Comparison of ENCODE assay signal across 17 mouse cellular contexts in genomic region chr12:8365905-8366576, GRCm38 (mm10). TPM values are rescaled to one million over a fixed set of nuclear protein-coding genes. Genes with fewer than 3 reads are reported as not detected.
DNase-seq lines count a peak whose midpoint lies in the region; ATAC-seq and TF ChIP-seq lines count a peak whose summit lies in the region.
"Had no signal": no experiment of that assay in that cellular context is flagged by ENCODE, and none has a peak within 500 bp of the region (broad histone marks: within the 10 kb centered on the region; RNA-seq: fewer than 3 reads in every experiment).

No protein-coding gene starts in this region.

- TF ChIP-seq EP300 in stomach, postnatal 0 days (optimal IDR thresholded peaks at IDR 0.05), result no peak

- no peak overlapping the region for H3K4me3 ChIP-seq in intestine, embryonic 15.5 days (replicated peaks)
- no peak overlapping the region for H3K4me3 ChIP-seq in intestine, embryonic 16.5 days (ENCODE audit: low read length)
- H3K4me3 ChIP-seq in lung, embryonic 16.5 days (ENCODE audit: low read length), result no peak overlapping the region
- H3K4me3 ChIP-seq in neural tube, embryonic 11.5 days (ENCODE audit: low read depth, low read length), result no peak overlapping the region
- H3K4me3 ChIP-seq in neural tube, embryonic 15.5 days (replicated peaks), result no peak overlapping the region
- no peak overlapping the region for H3K4me3 ChIP-seq in stomach, postnatal 0 days (ENCODE audit: low read depth, low read length)
- H3K4me3 ChIP-seq: forebrain, embryonic 15.5 days; heart, embryonic 10.5 days; heart, embryonic 13.5 days; hindbrain, embryonic 12.5 days; hindbrain, embryonic 15.5 days had no signal

- 63% methylated on average over 5 of the region's 5 CpGs for WGBS in intestine, embryonic 15.5 days
- 61% methylated on average over 5 of the region's 5 CpGs for WGBS in intestine, embryonic 16.5 days
- WGBS in lung, embryonic 16.5 days, result 67% methylated on average over 5 of the region's 5 CpGs
- 83% methylated on average over 5 of the region's 5 CpGs for WGBS in neural tube, embryonic 11.5 days
- 85% methylated on average over 5 of the region's 5 CpGs for WGBS in neural tube, embryonic 15.5 days
- 55% methylated on average over 5 of the region's 5 CpGs for WGBS in stomach, postnatal 0 days

- H3K4me2 ChIP-seq in intestine, embryonic 15.5 days (replicated peaks), result no peak overlapping the region
- H3K4me2 ChIP-seq in intestine, embryonic 16.5 days (ENCODE audit: low read depth, low read length), result no peak overlapping the region
- no peak overlapping the region for H3K4me2 ChIP-seq in lung, embryonic 16.5 days (ENCODE audit: low read depth, low read length)
- H3K4me2 ChIP-seq in neural tube, embryonic 11.5 days (ENCODE audit: low read depth), result no peak overlapping the region
- H3K4me2 ChIP-seq in neural tube, embryonic 15.5 days, result no peak overlapping the region
- H3K4me2 ChIP-seq in stomach, postnatal 0 days (replicated peaks; ENCODE audit: low read depth), result no peak overlapping the region
- H3K4me2 ChIP-seq: forebrain, embryonic 15.5 days; heart, embryonic 13.5 days; hindbrain, embryonic 12.5 days; hindbrain, embryonic 15.5 days had no signal

- no peaks in the 10 kb centered on the region for H3K27me3 ChIP-seq in intestine, embryonic 15.5 days (replicated peaks)
- H3K27me3 ChIP-seq in intestine, embryonic 16.5 days (replicated peaks; ENCODE audit: control insufficient read depth, insufficient read depth, low read length), result no peaks in the 10 kb centered on the region
- H3K27me3 ChIP-seq in lung, embryonic 16.5 days (ENCODE audit: control insufficient read depth, insufficient read depth, low read depth, low read length), result no peaks in the 10 kb centered on the region
- no peaks in the 10 kb centered on the region for H3K27me3 ChIP-seq in neural tube, embryonic 11.5 days (ENCODE audit: control insufficient read depth, insufficient read depth, low read length)
- 0 out of 2 replicates have a peak, but pooled peaks cover 3% of the 10 kb centered on the region for H3K27me3 ChIP-seq in neural tube, embryonic 15.5 days (replicated peaks)
- H3K27me3 ChIP-seq in stomach, postnatal 0 days (ENCODE audit: control insufficient read depth, insufficient read depth, low read length), result no peaks in the 10 kb centered on the region
- H3K27me3 ChIP-seq: forebrain, embryonic 15.5 days; heart, embryonic 13.5 days; hindbrain, embryonic 12.5 days; hindbrain, embryonic 15.5 days had no signal

- H3K4me1 ChIP-seq in intestine, embryonic 15.5 days (replicated peaks), result 0 out of 2 replicates have a peak, but pooled peaks cover 3% of the 10 kb centered on the region
- peaks cover 9% of the 10 kb centered on the region for H3K4me1 ChIP-seq in intestine, embryonic 16.5 days (ENCODE audit: control insufficient read depth, insufficient read depth, low read length)
- peaks cover 10% of the 10 kb centered on the region; the same call in 1 of the 2 replicates for H3K4me1 ChIP-seq in lung, embryonic 16.5 days (replicated peaks; ENCODE audit: control insufficient read depth, insufficient read depth, low read length)
- H3K4me1 ChIP-seq in neural tube, embryonic 11.5 days (ENCODE audit: control insufficient read depth, insufficient read depth, low read length), result peaks cover 13% of the 10 kb centered on the region; the same call in 1 of the 2 replicates
- H3K4me1 ChIP-seq in neural tube, embryonic 15.5 days, result peaks cover 12% of the 10 kb centered on the region; the same call in 1 of the 2 replicates
- no peaks in the 10 kb centered on the region; the same call in 1 of the 2 replicates for H3K4me1 ChIP-seq in stomach, postnatal 0 days (replicated peaks; ENCODE audit: control insufficient read depth, insufficient read depth)

- H3K9ac ChIP-seq in intestine, embryonic 15.5 days, result no peak overlapping the region
- H3K9ac ChIP-seq in intestine, embryonic 16.5 days (ENCODE audit: low read depth, low read length), result no peak overlapping the region
- H3K9ac ChIP-seq in lung, embryonic 16.5 days (ENCODE audit: low read length), result no peak overlapping the region
- no peak overlapping the region for H3K9ac ChIP-seq in neural tube, embryonic 11.5 days (ENCODE audit: low read length)
- no peak overlapping the region for H3K9ac ChIP-seq in neural tube, embryonic 15.5 days (replicated peaks)
- no peak overlapping the region for H3K9ac ChIP-seq in stomach, postnatal 0 days (ENCODE audit: low read length)
- H3K9ac ChIP-seq: forebrain, embryonic 15.5 days; heart, embryonic 13.5 days; hindbrain, embryonic 12.5 days; hindbrain, embryonic 15.5 days had no signal

- no peaks in the 10 kb centered on the region for H3K36me3 ChIP-seq in intestine, embryonic 15.5 days
- H3K36me3 ChIP-seq in intestine, embryonic 16.5 days (ENCODE audit: control insufficient read depth, insufficient read depth, low read length), result no peaks in the 10 kb centered on the region
- H3K36me3 ChIP-seq in lung, embryonic 16.5 days (ENCODE audit: control insufficient read depth, insufficient read depth, low read length), result no peaks in the 10 kb centered on the region
- no peaks in the 10 kb centered on the region for H3K36me3 ChIP-seq in neural tube, embryonic 11.5 days (ENCODE audit: control insufficient read depth, insufficient read depth, low read length)
- H3K36me3 ChIP-seq in neural tube, embryonic 15.5 days, result no peaks in the 10 kb centered on the region
- no peaks in the 10 kb centered on the region for H3K36me3 ChIP-seq in stomach, postnatal 0 days (ENCODE audit: control insufficient read depth, insufficient read depth, low read length)
- H3K36me3 ChIP-seq: forebrain, embryonic 15.5 days; heart, embryonic 10.5 days; heart, embryonic 13.5 days; hindbrain, embryonic 12.5 days; hindbrain, embryonic 15.5 days had no signal

- no peaks in the 10 kb centered on the region for H3K9me3 ChIP-seq in intestine, embryonic 15.5 days
- H3K9me3 ChIP-seq in intestine, embryonic 16.5 days (ENCODE audit: control insufficient read depth, low read length), result no peaks in the 10 kb centered on the region
- H3K9me3 ChIP-seq in lung, embryonic 16.5 days (ENCODE audit: control insufficient read depth, low read length), result no peaks in the 10 kb centered on the region
- H3K9me3 ChIP-seq in neural tube, embryonic 11.5 days (ENCODE audit: control insufficient read depth, low read length), result no peaks in the 10 kb centered on the region
- H3K9me3 ChIP-seq in neural tube, embryonic 15.5 days (replicated peaks), result no peaks in the 10 kb centered on the region
- no peaks in the 10 kb centered on the region for H3K9me3 ChIP-seq in stomach, postnatal 0 days (ENCODE audit: control insufficient read depth, low read length)
- H3K9me3 ChIP-seq: forebrain, embryonic 15.5 days; heart, embryonic 10.5 days; heart, embryonic 13.5 days; hindbrain, embryonic 12.5 days; hindbrain, embryonic 15.5 days had no signal

- H3K27ac ChIP-seq in intestine, embryonic 15.5 days, result no peak overlapping the region
- no peak overlapping the region for H3K27ac ChIP-seq in intestine, embryonic 16.5 days (ENCODE audit: low read length)
- peak overlapping the region; percentile 1; the same call in 1 of the 2 replicates for H3K27ac ChIP-seq in lung, embryonic 16.5 days (ENCODE audit: low read length)
- no peak overlapping the region for H3K27ac ChIP-seq in neural tube, embryonic 11.5 days (ENCODE audit: low read depth, low read length)
- no peak overlapping the region for H3K27ac ChIP-seq in neural tube, embryonic 15.5 days (replicated peaks)
- H3K27ac ChIP-seq in stomach, postnatal 0 days (replicated peaks), result peak overlapping the region; percentile 56; the same call in 1 of the 2 replicates
- H3K27ac ChIP-seq: forebrain, embryonic 15.5 days; heart, embryonic 13.5 days; hindbrain, embryonic 12.5 days; hindbrain, embryonic 15.5 days had no signal

- ATAC-seq in intestine, embryonic 15.5 days, result peak; percentile 56; the same call in 1 of the 2 replicates
- no peak for ATAC-seq in intestine, embryonic 16.5 days
- no peak for ATAC-seq in lung, embryonic 16.5 days (ENCODE audit: low read depth)
- no peak for ATAC-seq in neural tube, embryonic 11.5 days (ENCODE audit: insufficient read depth, low FRiP score, low TSS enrichment)
- no peak for ATAC-seq in neural tube, embryonic 15.5 days (ENCODE audit: low FRiP score)
- peak; percentile 88 for ATAC-seq in stomach, postnatal 0 days (ENCODE audit: low FRiP score, low TSS enrichment)
- ATAC-seq: activated CD4-positive, CD25-positive, alpha-beta regulatory T cell, adult 4 months; CD4-positive, CD25-positive, alpha-beta regulatory T cell, adult 4 months had no signal

- no peak for DNase-seq in lung, postnatal 36 days
- peak; percentile 5 for DNase-seq in neural tube, embryonic 11.5 days (ENCODE audit: low spot score)
- peak; percentile 65 for DNase-seq in stomach, postnatal 0 days (ENCODE audit: low spot score)
- no peak for DNase-seq in urinary bladder, postnatal 36 days (ENCODE audit: low spot score in 2 of 2)
- DNase-seq: heart, postnatal 14 days; heart, postnatal 4 days had no signal

- no peak for TF ChIP-seq CTCF in stomach, postnatal 0 days (IDR thresholded peaks at IDR 0.05; ENCODE audit: low read depth)

RNA-seq across cellular contexts. Expression of gene Hs1bp3, which starts 52.8 kb away (rescaled TPM):
- 21.4 and 23.4 TPM in 2 replicates for polyA plus RNA-seq in intestine, embryonic 15.5 days (2015; fragmentation: Nextera tagmentation; extraction: Ambion mirVana)
- polyA plus RNA-seq in intestine, embryonic 16.5 days (2015; fragmentation: Nextera tagmentation; extraction: Ambion mirVana), result 30.3 and 32.5 TPM in 2 replicates
- polyA plus RNA-seq in lung, embryonic 16.5 days (2015; fragmentation: Nextera tagmentation; extraction: Ambion mirVana), result 16.4 and 16.9 TPM in 2 replicates
- polyA plus RNA-seq in neural tube, embryonic 11.5 days (2014; fragmentation: Nextera tagmentation; extraction: Ambion mirVana), result 8.6 and 11.2 TPM in 2 replicates
- 8.0 and 10.3 TPM in 2 replicates for polyA plus RNA-seq in neural tube, embryonic 15.5 days (2015; fragmentation: Nextera tagmentation; extraction: Ambion mirVana)
- polyA plus RNA-seq in stomach, postnatal 0 days (2015; fragmentation: Nextera tagmentation; extraction: Ambion mirVana), result 7.0 and 7.7 TPM in 2 replicates

Comparison
In these comparisons a context has a peak if more than half of its experiments do, and no peak if none do; other contexts are left out.
1. ATAC-seq: peak in intestine, embryonic 15.5 days (single experiment) and stomach, postnatal 0 days (single experiment); none in intestine, embryonic 16.5 days (single experiment), lung, embryonic 16.5 days (single experiment), neural tube, embryonic 11.5 days (single experiment) and neural tube, embryonic 15.5 days (single experiment).
2. H3K27ac ChIP-seq: peak in lung, embryonic 16.5 days (single experiment) and stomach, postnatal 0 days (single experiment); none in intestine, embryonic 15.5 days (single experiment), intestine, embryonic 16.5 days (single experiment), neural tube, embryonic 11.5 days (single experiment) and neural tube, embryonic 15.5 days (single experiment).
3. DNase-seq: peak in neural tube, embryonic 11.5 days (single experiment) and stomach, postnatal 0 days (single experiment); none in lung, postnatal 36 days (single experiment) and urinary bladder, postnatal 36 days (0 of 2).